Mouse (Mus musculus) c-Kit-positive CD71-positive TER-119-positive erythroid progenitor cells, embryonic 14.5 days (primary cell): ENCODE measurements around the gene Smc5.

Experiments used
- DNase-seq: peaks from one replicate; pipeline ENCODE4 v3.0.0-alpha.2; 2013; ENCODE audit warnings: low spot score

Smc5 gene

GRCm38 (mm10) chr19:23189744-23190143 is 84.0 kb downstream of the Smc5 start:
- no peak for DNase-seq

- DNase-seq = no peak
These were observed 84.7 kb downstream of the Smc5 start for GRCm38 (mm10) chr19:23188986-23189385.

- DNase-seq = no peak
These were observed 86.0 kb downstream of the Smc5 start for GRCm38 (mm10) chr19:23187732-23188131.

GRCm38 (mm10) chr19:23184068-23184467 is 89.6 kb downstream of the Smc5 start:
- DNase-seq = no peak

- no peak for DNase-seq
These were observed 90.2 kb downstream of the Smc5 start for GRCm38 (mm10) chr19:23183493-23183892.

- no peak for DNase-seq
These were observed 95.2 kb downstream of the Smc5 start for GRCm38 (mm10) chr19:23178533-23178932.

- DNase-seq = no peak
These were observed 98.2 kb downstream of the Smc5 start for GRCm38 (mm10) chr19:23175511-23175910.

- no peak for DNase-seq
These were observed 98.6 kb downstream of the Smc5 start for GRCm38 (mm10) chr19:23175090-23175489.

GRCm38 (mm10) chr19:23171136-23171535 is 102.6 kb downstream of the Smc5 start:
- no peak for DNase-seq

- no peak for DNase-seq
These were observed 103.2 kb downstream of the Smc5 start for GRCm38 (mm10) chr19:23170476-23170875.

- no peak for DNase-seq
These were observed 104.0 kb downstream of the Smc5 start for GRCm38 (mm10) chr19:23169659-23170050.

GRCm38 (mm10) chr19:23168899-23169658 is 104.6 kb downstream of the Smc5 start:
- DNase-seq = no peak

GRCm38 (mm10) chr19:23166550-23167284 is 107.0 kb downstream of the Smc5 start:
- no peak for DNase-seq

GRCm38 (mm10) chr19:23164651-23165240 is 109.0 kb downstream of the Smc5 start:
- no peak for DNase-seq

- no peak for DNase-seq
These were observed 110.3 kb downstream of the Smc5 start for GRCm38 (mm10) chr19:23163361-23163760.

GRCm38 (mm10) chr19:23162877-23163276 is 110.8 kb downstream of the Smc5 start:
- DNase-seq = no peak

- no peak for DNase-seq
These were observed 111.3 kb downstream of the Smc5 start for GRCm38 (mm10) chr19:23162387-23162809.

- DNase-seq = no peak
These were observed 113.8 kb downstream of the Smc5 start for GRCm38 (mm10) chr19:23159780-23160395.
